Mouse (Mus musculus) spleen, adult 2 months (tissue): Measurements from ENCODE around the gene Serpinb6c.

Source experiments
- CTCF ChIP-seq: fragments of 200-500 bp; IDR thresholded peaks from 2 replicates; pipeline ENCODE4 v1.5.1; 2011; ENCODE audit warnings: mild to moderate bottlenecking, inconsistent platforms; ENCODE audit not compliant: insufficient read depth, insufficient read length, insufficient replicate concordance; ENCODE audit errors: extremely low read depth
- POLR2A ChIP-seq: fragments of 200-500 bp; IDR thresholded peaks from 2 replicates; pipeline ENCODE4 v1.6.1; 2011; ENCODE audit warnings: low read depth, low read length, inconsistent platforms

DNA sequence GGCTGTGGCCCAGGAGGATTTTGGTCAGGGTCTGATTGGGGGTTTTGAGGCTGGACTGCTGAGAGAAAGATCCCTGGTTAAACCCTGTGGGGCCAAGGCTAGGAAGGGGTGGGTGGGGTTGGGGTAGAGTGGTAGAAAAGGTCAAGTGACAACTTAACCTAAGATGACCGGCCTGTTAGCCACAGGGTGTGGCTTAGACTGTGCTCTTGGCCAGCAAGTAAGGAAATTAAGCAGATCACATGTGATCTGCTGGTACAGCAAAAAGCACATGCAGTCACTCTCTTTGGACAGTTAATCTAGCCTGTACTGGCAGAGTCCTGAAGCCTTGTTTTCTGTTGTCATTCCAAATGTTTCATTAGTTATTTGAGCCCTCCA lies 46.6 kb upstream of the Serpinb6c start:
- TF ChIP-seq POLR2A (no peak), CTCF (no peak)
